Mouse (Mus musculus) neural tube, embryonic 11.5 days (tissue): ENCODE measurements around the gene Lenep. TPM values are rescaled to one million over a fixed set of nuclear protein-coding genes. Genes with fewer than 3 reads are reported as not detected.
A peak's percentile ranks its signal among the peaks of the same experiment; 100 is the strongest.

Source experiments
- ATAC-seq: fragments of 200-750 bp; cut with Nextera tagmentation; 2 replicates; pipeline ENCODE4 v1.8.0; 2017; ENCODE audit warnings: moderate number of reproducible peaks, mild to moderate bottlenecking, moderate TSS enrichment, moderate library complexity; ENCODE audit not compliant: insufficient read depth, low FRiP score, low TSS enrichment
- DNase-seq: peaks from one replicate; pipeline ENCODE4 v3.0.0-alpha.2; 2015; ENCODE audit warnings: low spot score
- H3K27ac ChIP-seq: fragments of 300-500 bp; sonication (generic); 2 replicates; pipeline ENCODE4 v1.5.1; 2014; ENCODE audit warnings: low read depth, mild to moderate bottlenecking, low read length
- H3K27me3 ChIP-seq: fragments of 300-500 bp; sonication (generic); 2 replicates; pipeline ENCODE4 v1.6.1; 2014; ENCODE audit warnings: mild to moderate bottlenecking, low read length, mixed read lengths; ENCODE audit not compliant: control insufficient read depth, insufficient read depth
- H3K36me3 ChIP-seq: fragments of 300-500 bp; sonication (generic); 2 replicates; pipeline ENCODE4 v1.6.1; 2014; ENCODE audit warnings: mild to moderate bottlenecking, low read length, moderate library complexity, mixed read lengths; ENCODE audit not compliant: control insufficient read depth, insufficient read depth
- H3K4me1 ChIP-seq: fragments of 300-500 bp; sonication (generic); 2 replicates; pipeline ENCODE4 v1.6.1; 2014; ENCODE audit warnings: low read length, mixed read lengths; ENCODE audit not compliant: control insufficient read depth, insufficient read depth
- H3K4me2 ChIP-seq: fragments of 300-500 bp; sonication (generic); 2 replicates; pipeline ENCODE4 v1.6.1; 2014; ENCODE audit warnings: low read depth, mild to moderate bottlenecking, moderate library complexity
- H3K4me3 ChIP-seq: fragments of 300-500 bp; sonication (generic); 2 replicates; pipeline ENCODE4 v1.5.1; 2014; ENCODE audit warnings: low read depth, low read length
- H3K9ac ChIP-seq: fragments of 300-500 bp; sonication (generic); 2 replicates; pipeline ENCODE4 v1.6.1; 2014; ENCODE audit warnings: mild to moderate bottlenecking, low read length
- H3K9me3 ChIP-seq: fragments of 300-500 bp; sonication (generic); 2 replicates; pipeline ENCODE4 v1.6.1; 2016; ENCODE audit warnings: low read length; ENCODE audit not compliant: control insufficient read depth
- WGBS: fragments of 180-500 bp; shearing (Covaris S2); extraction: QIAGEN DNeasy Blood & Tissue Kit; methylation state at CpG from one replicate; pipeline ENCODE4 v1.1.7; 2014; 5-methylcytosine and 5-hydroxymethylcytosine counted together
- polyA plus RNA-seq: library from polyadenylated mRNA; unstranded; fragments of >200 nt; fragmentation: Nextera tagmentation; extraction: Ambion mirVana; gene quantifications from 2 replicates; pipeline ENCODE4 v1.2.1, GENCODE M21; 2014

The Lenep gene
- 0.13 and 0.73 TPM in 2 replicates for polyA plus RNA-seq

DNA sequence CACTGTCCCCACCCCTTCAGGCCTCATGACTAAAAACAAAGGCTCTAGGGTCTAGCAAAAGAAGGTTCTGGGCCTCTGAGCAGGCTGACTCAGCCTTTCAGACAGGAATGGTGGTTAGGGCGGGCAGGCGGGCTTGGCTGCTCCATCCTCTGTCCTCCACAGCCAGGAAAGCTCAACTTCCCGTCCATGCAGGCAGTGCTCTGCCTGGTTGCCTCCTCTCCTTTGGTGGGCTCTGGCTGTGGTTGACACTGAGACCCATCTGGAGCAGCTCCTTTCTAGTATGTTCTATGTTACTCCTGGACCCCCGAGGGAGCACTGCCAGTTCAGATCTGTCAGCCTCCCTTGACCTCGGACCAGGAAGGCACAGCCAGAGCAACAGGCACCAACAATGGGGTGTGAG is at the start of gene Lenep:
Lenep (minus strand) TSS at position 101 of the 400 bp plus-strand sequence.
- WGBS = 89% methylated on average over 5 of the region's 5 CpGs
- Histone ChIP-seq H3K4me3 (no peak within 1 kb of the TSS; the same call in 1 of the 2 replicates), H3K9ac (no peak within 1 kb of the TSS), H3K27me3 (no peaks in the 10 kb centered on the region), H3K4me2 (no peak within 1 kb of the TSS), H3K4me1 (no peaks in the 10 kb centered on the region), H3K27ac (no peak within 1 kb of the TSS), H3K36me3 (peaks cover 3% of the 10 kb centered on the region), H3K9me3 (no peaks in the 10 kb centered on the region)
- DNase-seq (no peak), ATAC-seq (no peak)

DNA sequence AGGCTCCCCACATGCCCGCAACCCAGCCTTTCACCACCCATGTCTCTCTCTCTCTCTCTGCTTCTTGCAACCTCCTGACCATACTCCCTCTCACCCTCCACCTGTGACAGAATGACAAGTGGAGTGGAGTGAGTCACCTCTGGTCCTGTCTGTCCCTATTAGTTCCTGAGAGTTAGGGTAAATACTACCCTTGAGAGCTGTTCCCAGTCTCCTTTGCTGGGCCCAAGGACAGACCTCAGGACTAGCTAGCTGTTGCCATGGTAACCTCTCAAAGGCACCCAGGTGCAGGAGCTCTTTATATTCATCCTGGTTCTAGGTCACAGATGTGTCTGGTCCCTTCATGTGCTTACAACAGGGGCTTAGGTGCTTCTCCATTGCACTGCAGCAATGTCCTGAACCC is 49.3 kb upstream of the Lenep start:
- DNase-seq = no peak
- 93% methylated on average over 1 of the region's 1 CpGs for WGBS
- Histone ChIP-seq H3K9ac (no peak overlapping the region), H3K4me3 (no peak overlapping the region), H3K4me2 (no peak overlapping the region), H3K27me3 (no peaks in the 10 kb centered on the region), H3K27ac (no peak overlapping the region), H3K36me3 (no peaks in the 10 kb centered on the region), H3K9me3 (no peaks in the 10 kb centered on the region), H3K4me1 (no peaks in the 10 kb centered on the region)
- no peak for ATAC-seq

DNA sequence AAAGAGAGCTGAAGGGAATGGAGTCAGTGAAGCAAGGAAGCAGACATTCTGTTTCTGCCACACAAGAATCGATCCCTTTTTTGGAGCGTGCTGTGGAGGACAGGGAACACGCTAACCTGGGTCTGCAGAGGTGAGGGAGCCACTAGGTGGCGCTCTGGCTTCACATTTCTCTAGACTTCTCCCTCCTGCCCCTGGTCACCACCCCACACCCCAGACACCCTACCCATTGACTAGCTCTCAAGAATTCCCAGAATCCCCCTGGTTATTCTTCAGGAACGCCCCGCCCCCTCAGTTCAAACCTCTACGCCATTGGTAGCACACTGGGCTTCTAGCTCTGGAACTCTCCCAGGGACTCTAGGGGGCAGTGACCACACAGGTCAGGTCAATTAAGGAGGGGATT is 46.9 kb upstream of the Lenep start:
- peak; percentile 75; the same call in 1 of the 2 replicates for ATAC-seq
- WGBS = 32% methylated on average over 7 of the region's 7 CpGs
- no peaks in the 10 kb centered on the region for H3K36me3 ChIP-seq

DNA sequence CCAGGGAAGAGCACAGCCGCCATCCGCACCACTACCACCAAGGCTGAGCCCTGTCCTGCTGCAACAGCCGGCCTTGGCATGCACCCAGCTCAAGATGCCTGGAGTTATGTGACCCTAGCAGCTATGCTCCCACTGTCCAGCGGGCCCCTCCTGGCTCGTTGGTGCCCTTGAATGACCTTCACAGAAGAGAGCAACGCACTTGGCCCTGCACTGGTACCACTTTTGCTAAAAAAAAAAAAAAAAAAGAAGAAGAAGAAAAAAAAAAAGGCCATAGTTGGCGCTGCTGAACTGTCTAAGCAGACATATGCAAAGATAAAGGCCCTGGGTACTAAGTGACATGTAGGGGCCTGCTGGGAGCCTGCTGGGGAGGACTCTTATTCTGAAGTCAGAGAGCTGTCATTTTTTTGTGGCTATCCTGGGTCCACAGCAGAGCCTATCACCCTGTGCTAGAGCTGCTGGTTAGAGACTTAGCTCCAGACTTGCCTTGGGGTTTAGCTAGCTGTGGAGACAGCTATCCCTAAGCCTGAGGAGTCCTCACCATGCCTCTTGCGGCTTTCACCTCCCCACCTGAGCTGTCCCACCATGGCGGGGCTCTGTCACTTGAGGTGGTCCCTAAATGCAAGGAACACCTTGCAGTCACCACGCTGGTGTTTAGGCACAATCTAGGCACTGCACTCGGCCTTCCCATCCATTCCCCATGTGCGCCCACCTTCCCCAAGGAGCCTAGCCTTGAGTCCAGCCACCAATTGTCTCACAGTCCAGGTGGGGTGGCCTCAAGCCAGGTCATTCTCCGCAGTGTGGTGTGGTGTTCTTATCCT is 46.3 kb upstream of the Lenep start:
- no peak for ATAC-seq
- H3K9me3 ChIP-seq = no peaks in the 10 kb centered on the region
- DNase-seq = no peak
- H3K27me3 ChIP-seq = no peaks in the 10 kb centered on the region
- H3K36me3 ChIP-seq = no peaks in the 10 kb centered on the region
- no peak overlapping the region for H3K27ac ChIP-seq
- WGBS = 71% methylated on average over 13 of the region's 13 CpGs
- H3K4me2 ChIP-seq = no peak overlapping the region
- no peaks in the 10 kb centered on the region for H3K4me1 ChIP-seq
- no peak overlapping the region for H3K9ac ChIP-seq
- H3K4me3 ChIP-seq = no peak overlapping the region

More for the DNA sequence above, 46.9 kb upstream of the Lenep start:
- H3K27me3 ChIP-seq = no peaks in the 10 kb centered on the region
- H3K4me3 ChIP-seq = no peak overlapping the region
- H3K9me3 ChIP-seq = no peaks in the 10 kb centered on the region
- H3K4me2 ChIP-seq = no peak overlapping the region
- no peak overlapping the region for H3K27ac ChIP-seq
- H3K4me1 ChIP-seq = no peaks in the 10 kb centered on the region
- DNase-seq = peak; percentile 74
- no peak overlapping the region for H3K9ac ChIP-seq

DNA sequence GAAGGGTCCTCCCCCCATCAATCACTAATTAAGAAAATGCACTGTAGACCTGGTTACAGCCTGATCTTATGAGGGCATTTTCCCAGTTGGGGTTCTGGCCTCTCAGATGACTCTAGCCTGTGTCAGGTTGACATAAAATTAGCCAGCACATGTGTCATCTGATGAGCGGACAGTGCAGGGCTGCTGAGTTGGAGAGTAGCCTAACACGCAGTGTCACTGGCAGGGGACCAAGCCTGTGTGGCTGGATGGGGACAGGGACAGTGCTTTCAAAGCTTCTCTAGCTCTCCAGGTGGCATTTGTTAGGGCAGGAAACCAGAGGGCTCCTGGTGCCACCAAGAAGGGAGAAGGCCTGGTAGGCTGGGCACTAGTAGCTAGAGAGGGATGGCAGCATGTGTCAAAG is 38.1 kb upstream of the Lenep start:
- H3K4me3 ChIP-seq = no peak overlapping the region
- no peak overlapping the region for H3K4me2 ChIP-seq
- WGBS = 89% methylated on average over 2 of the region's 2 CpGs
- no peak overlapping the region for H3K9ac ChIP-seq
- DNase-seq (no peak), ATAC-seq (no peak)
- H3K36me3 ChIP-seq = no peaks in the 10 kb centered on the region
- no peaks in the 10 kb centered on the region for H3K9me3 ChIP-seq
- no peak overlapping the region for H3K27ac ChIP-seq
- peaks cover 6% of the 10 kb centered on the region for H3K4me1 ChIP-seq
- no peaks in the 10 kb centered on the region for H3K27me3 ChIP-seq

DNA sequence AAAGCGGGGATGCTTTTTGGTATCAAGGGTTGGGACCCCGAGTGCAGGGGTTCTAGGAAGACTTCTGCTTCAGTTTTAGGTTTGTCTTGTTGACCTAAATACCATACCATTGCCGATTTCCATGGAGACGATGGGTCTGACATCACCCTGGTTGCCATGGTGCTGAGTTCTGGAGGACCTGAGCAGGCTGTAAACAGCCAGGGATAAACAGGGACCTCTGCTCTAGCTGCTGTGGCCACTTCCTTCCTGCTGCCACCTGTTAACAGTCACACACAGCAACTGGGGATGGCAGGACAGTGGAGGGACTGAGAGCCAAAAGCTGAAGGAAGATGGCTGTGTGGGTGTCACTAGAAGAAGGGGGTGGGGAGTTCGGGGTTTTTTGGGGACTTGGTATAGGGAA is 34.7 kb upstream of the Lenep start:
- Histone ChIP-seq H3K4me2 (peak overlapping the region; percentile 39), H3K4me3 (peak overlapping the region; percentile 19; the same call in 1 of the 2 replicates), H3K27ac (no peak overlapping the region), H3K36me3 (peaks cover 7% of the 10 kb centered on the region; the same call in 1 of the 2 replicates), H3K9ac (peak overlapping the region; percentile 8; the same call in 1 of the 2 replicates), H3K9me3 (no peaks in the 10 kb centered on the region), H3K27me3 (no peaks in the 10 kb centered on the region), H3K4me1 (peaks cover 6% of the 10 kb centered on the region)
- ATAC-seq = no peak
- DNase-seq = no peak
- WGBS = 28% methylated on average over 5 of the region's 5 CpGs

DNA sequence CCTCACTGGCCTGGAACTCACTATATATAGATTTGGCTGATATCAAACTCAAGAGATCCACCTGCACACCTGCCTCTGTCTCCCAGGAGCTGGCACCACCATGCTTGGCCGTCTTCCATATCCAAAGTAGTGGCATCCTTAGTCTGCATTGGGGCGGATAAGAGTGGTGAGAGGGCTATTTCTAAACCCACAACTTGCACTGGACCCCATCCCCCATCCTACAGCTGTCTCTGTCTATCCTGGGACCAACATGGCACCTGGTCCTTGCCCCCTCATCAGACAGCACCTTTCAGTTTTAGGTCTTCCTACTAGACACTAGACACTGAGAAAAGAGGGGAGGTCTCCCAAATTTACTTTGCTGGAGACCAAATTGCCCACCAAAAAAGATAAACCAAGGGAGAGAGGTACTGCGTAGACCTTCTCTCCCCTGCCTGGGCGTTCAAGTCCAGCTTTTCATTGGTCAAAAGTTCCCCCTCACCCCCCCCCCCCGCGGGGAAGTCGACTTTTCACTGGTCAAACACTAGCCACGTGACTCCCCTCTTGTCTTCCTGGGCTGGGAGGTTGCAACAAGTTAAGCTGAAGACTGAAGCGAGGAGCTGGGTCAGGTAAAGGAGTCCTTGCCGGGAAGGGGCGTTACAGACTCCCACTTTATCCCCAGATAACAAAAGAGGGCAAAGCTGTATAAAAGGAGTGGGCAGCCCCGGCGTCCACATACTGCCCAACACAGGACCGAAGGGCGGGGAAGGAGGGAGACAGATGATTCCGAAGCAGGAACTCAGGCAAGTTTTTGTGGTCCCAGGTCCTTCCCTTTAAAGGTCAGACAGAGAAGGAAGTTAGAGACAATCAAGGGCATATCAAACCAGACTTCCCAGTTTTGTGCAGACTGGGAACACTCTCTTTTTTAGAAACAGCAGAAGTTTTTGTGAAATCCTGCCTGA is 33.9 kb upstream of the Lenep start, which contains the start of gene Pbxip1:
Pbxip1 (plus strand) TSS at position 531 of the 938 bp plus-strand sequence.
- ATAC-seq = peak; percentile 73
- H3K9ac ChIP-seq = peak within 1 kb of the TSS; percentile 8
- peaks cover 7% of the 10 kb centered on the region; the same call in 1 of the 2 replicates for H3K36me3 ChIP-seq
- H3K9me3 ChIP-seq = no peaks in the 10 kb centered on the region
- H3K4me3 ChIP-seq = peak within 1 kb of the TSS; percentile 19
- H3K4me2 ChIP-seq = peak within 1 kb of the TSS; percentile 39
- H3K27me3 ChIP-seq = no peaks in the 10 kb centered on the region
- no peak within 1 kb of the TSS for H3K27ac ChIP-seq
- 3% methylated on average over 16 of the region's 16 CpGs for WGBS
- peak; percentile 81 for DNase-seq
- H3K4me1 ChIP-seq = peaks cover 8% of the 10 kb centered on the region

DNA sequence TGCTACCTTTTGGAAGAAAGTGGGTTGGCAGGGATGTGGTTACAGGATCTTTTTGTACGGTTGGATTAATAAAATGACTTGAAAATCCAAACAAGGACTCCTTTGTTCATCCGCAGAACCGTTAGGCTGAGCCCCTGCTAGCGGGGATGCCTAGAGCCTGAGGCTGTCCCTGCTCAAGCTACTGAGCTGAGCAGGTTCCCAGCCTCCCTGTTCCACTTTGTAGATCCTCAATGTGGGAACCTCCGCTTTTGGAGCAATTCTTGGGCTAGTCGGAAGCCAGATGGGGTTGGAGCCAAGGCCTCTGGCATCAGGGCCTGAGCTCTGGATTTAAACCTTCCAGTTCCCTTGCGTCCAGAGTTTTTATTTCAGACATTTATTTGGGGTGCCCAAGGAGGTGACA is 32.4 kb upstream of the Lenep start:
- DNase-seq (no peak), ATAC-seq (no peak)
- Histone ChIP-seq H3K4me2 (no peak overlapping the region), H3K27me3 (no peaks in the 10 kb centered on the region), H3K9me3 (no peaks in the 10 kb centered on the region), H3K27ac (no peak overlapping the region), H3K36me3 (peaks cover 7% of the 10 kb centered on the region; the same call in 1 of the 2 replicates), H3K9ac (no peak overlapping the region), H3K4me1 (peaks cover 17% of the 10 kb centered on the region), H3K4me3 (no peak overlapping the region)
- WGBS = 78% methylated on average over 7 of the region's 7 CpGs
